Mouse (Mus musculus) gonadal fat pad, adult 2 months (tissue): ENCODE results near the gene Gm21987. TPM values are rescaled to one million over a fixed set of nuclear protein-coding genes. Genes with fewer than 3 reads are reported as not detected.

ENCODE experiments used
- DNase-seq: peaks from one replicate; pipeline ENCODE4 v3.0.0-alpha.2; 2012; ENCODE audit warnings: low read depth
- polyA plus RNA-seq: library from polyadenylated mRNA; depleted of rRNA; stranded (reverse); fragments of >200 nt; gene quantifications from 2 replicates; pipeline ENCODE4 v1.2.3, GENCODE M21; 2012

Gm21987 gene
- polyA plus RNA-seq, 1 experiment = not detected

GRCm38 (mm10) chr16:38371705-38372296 lies 25.0 kb downstream of the Gm21987 start:
- DNase-seq = no peak

GRCm38 (mm10) chr16:38372876-38373275 lies 26.0 kb downstream of the Gm21987 start:
- DNase-seq = no peak

- no peak for DNase-seq
These were observed 26.6 kb downstream of the Gm21987 start for GRCm38 (mm10) chr16:38373439-38373838.

- no peak for DNase-seq
These were observed 27.1 kb downstream of the Gm21987 start for GRCm38 (mm10) chr16:38373941-38374340.

GRCm38 (mm10) chr16:38374379-38375140 lies 27.7 kb downstream of the Gm21987 start:
- DNase-seq = no peak

DNA sequence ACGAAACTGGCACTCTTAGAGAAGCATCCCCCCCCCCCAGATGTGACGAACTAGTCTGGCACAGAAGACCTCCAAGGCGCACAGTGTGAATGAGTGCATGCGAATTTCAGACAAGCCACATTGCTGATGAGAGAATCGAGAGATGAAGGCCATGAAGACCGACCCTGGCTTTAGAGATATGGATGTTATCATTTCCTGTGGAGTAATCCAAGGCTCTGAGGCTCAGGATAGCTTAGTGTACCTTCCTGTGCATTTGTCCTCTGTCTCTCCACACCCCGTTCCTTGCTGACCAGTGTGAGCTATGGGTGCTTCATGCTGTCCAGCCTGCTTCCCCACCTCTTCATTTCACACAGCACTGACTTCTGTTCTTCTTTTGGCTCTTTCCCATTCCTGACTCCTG lies 28.3 kb downstream of the Gm21987 start:
- no peak for DNase-seq

GRCm38 (mm10) chr16:38376163-38376840 lies 29.5 kb downstream of the Gm21987 start:
- no peak for DNase-seq

- no peak for DNase-seq
These were observed 30.0 kb downstream of the Gm21987 start for GRCm38 (mm10) chr16:38376841-38377249.

- DNase-seq = no peak
These were observed 30.7 kb downstream of the Gm21987 start for GRCm38 (mm10) chr16:38377546-38377945.

- DNase-seq = no peak
These were observed 31.8 kb downstream of the Gm21987 start for GRCm38 (mm10) chr16:38378591-38378990.

- no peak for DNase-seq
These were observed 32.2 kb downstream of the Gm21987 start for GRCm38 (mm10) chr16:38379088-38379487.

GRCm38 (mm10) chr16:38379493-38379892 lies 32.7 kb downstream of the Gm21987 start:
- no peak for DNase-seq

DNA sequence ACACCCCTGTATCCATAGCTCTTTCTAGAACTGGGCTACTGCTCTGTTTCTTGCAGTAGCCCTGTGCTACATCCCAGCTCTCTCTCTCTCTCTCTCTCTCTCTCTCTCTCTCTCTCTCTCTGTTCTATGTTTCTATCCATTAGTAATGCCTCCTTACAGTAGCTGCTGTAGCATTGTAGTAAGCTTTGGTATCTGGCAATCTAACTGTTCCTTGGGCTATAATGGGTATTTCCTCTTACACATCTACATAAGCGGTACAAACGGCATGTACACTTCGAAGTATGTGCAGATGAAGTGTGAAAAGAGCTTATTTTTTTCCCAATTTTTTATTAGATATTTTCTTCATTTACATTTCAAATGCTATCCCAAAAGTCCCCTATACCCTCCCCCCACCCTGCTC lies 33.1 kb downstream of the Gm21987 start:
- DNase-seq = no peak

GRCm38 (mm10) chr16:38383683-38384082 lies 36.8 kb downstream of the Gm21987 start:
- no peak for DNase-seq

DNA sequence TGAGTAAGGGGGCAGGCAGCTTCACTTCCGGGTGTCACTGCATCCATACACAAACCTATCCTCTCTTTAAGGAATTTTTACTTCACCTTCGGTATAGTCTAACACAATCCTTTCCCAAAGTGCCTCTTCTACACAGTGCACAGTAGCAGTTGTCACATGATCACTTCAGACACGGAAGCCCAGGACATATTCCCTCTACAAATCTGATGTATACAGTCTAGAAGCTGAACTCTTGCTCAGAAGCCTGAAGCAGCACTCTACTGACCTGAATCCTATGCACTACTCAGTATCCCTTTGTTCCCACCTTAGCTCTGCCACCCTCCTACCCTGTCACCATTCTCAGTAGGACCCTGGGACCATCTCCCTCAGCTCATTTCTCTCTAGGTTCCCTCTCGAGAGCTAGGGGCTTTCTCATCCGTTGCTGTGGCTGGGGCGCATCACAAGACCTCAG lies 38.4 kb downstream of the Gm21987 start:
- DNase-seq = no peak

DNA sequence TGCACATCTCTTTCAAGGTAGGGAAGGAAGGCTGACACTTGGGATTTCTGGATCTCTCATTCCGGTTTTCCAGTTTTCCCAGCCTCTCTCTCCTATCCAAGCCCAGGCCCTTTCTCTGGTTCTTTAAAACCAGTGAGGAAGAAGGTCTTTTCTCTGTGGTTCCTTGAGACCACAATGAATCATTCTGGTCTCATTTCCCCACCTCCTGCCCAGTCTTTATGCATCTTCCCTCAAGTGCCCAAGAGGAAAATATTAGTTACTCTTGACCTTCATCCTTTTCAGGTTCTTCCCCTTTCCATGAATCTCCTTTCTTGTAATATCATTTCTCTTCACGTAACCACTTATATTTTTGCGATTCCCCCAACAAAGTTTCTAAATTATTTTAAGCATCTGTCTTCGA lies 38.9 kb downstream of the Gm21987 start:
- no peak for DNase-seq

DNA sequence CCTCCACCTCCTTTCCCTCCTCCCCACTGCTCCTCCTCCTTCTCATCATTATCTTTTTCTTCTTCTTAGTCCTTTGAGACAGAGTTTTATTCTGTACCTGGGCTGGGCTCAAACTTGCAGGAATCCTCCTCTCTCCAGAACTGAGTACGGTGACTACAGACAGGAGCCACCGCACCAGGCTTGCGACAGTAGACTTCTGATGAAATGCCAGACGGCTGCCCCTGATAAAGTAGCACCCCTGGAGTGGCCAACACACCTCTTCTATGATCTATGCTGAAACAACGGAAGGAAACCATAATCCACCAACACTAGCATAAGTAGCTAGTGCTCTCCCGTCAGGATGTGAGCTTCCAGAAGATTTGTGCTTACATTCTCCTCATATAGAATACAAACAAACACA lies 40.5 kb downstream of the Gm21987 start:
- DNase-seq = no peak

DNA sequence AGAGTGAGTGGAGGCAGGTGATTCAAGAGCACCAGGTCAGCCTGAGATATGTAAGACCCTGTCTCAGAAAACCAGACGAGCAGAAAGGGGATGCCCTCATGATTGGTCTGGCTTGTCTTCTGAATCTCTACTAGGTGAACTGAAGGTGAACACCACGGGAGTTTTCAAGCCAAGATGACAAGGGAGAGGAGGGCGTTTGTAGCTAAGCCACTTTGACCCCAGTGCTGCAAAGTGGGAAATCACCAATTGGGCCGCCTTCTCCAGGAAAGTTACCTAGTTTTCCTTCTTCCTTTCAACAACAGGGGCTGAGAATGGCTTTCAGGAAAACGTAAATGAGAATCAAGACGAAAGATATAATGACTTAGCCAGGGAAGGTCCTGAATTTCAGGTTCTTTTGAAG lies 41.9 kb downstream of the Gm21987 start:
- no peak for DNase-seq

DNA sequence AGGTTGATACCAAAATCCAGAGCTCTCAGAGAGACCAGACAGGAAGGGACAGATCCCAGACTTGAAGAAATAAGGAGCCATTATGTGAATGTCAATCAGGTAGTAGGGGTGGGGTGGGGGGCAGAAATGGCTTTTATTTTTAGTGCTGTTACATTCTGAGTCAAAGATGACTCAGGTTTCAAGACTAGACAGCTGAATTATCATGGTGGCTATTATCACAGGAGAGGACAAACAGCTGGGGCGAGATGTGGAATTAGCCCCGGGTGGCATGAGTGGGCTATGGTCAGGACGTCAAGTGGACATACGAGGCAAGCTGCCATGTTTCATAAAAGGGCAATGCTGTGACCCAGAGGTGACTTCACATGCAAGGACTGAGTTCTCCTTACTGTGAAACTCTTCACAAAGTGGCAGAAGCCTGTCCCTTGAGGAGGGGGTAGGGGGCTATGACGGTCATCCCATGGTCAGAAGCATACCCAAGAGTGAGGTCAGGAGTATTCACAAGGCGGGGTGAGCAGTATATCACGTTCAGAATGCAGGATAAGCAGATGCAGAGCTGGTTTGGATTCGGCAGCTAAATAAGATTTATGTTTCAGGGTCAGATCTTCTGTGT lies 42.5 kb downstream of the Gm21987 start:
- DNase-seq = no peak

- DNase-seq = no peak
These were observed 43.5 kb downstream of the Gm21987 start for GRCm38 (mm10) chr16:38390322-38390721.

- no peak for DNase-seq
These were observed 45.5 kb downstream of the Gm21987 start for GRCm38 (mm10) chr16:38392126-38392894.

GRCm38 (mm10) chr16:38394191-38394618 lies 47.4 kb downstream of the Gm21987 start:
- no peak for DNase-seq
